Mouse (Mus musculus): Measurements from ENCODE around the gene Rchy1.

GRCm38 (mm10) chr5:91959096-91959495 lies 3.8 kb downstream of the Rchy1 start:
- TF ChIP-seq CTCF (IDR thresholded peaks at IDR 0.05; ENCODE audit: borderline replicate concordance, insufficient read depth, low read depth, low read length) (no peak), POLR2A (IDR thresholded peaks at IDR 0.05; ENCODE audit: borderline replicate concordance, insufficient read depth, low read length) (no peak)

Data from cerebellum, adult 2 months (tissue).